Mouse (Mus musculus): ENCODE measurements at regions not wholly inside any gene's neighbourhood (a gene's known extent, or its start where the extent isn't known, plus 50 kb on each side); places are given as distances from the start of the nearest gene placed in this dataset.
A peak's percentile ranks its signal among the peaks of the same experiment; 100 is the strongest.

- peak; percentile 76 for DNase-seq (ENCODE audit: low read depth, low spot score)
These were observed 218.2 kb downstream of the Klf5 start for GRCm38 (mm10) chr14:99516703-99517102.

GRCm38 (mm10) chr14:99520343-99520742, 221.9 kb downstream of the Klf5 start:
- no peak for DNase-seq (ENCODE audit: low read depth, low spot score)

DNA sequence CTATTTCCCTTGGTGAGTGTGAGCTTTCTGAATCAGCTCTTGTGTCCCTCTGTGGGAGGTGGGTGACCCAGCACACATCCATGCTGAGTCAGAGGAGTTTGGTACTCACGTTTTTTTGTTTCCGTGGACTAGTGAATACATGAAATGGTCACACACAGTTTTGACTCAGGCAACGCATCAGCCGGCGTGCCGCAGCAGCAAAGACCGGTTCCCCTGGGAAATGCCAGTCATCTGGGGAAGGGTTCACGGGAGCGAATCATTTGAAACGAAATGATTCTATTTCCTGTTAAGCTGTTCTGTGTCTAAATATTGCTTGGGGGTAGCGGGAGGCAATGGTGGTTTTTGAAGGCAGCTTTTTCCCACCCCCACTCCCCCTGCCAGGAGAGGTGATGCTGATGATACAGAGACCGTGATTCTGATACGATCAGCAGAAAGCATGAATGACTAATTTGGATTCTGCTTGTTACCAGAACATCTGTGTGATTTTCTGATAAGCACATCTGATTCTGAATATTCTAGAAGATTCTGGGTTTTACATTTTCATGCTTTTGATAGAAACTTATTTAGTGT, 223.5 kb downstream of the Klf5 start:
- DNase-seq (ENCODE audit: low read depth, low spot score), result no peak

DNA sequence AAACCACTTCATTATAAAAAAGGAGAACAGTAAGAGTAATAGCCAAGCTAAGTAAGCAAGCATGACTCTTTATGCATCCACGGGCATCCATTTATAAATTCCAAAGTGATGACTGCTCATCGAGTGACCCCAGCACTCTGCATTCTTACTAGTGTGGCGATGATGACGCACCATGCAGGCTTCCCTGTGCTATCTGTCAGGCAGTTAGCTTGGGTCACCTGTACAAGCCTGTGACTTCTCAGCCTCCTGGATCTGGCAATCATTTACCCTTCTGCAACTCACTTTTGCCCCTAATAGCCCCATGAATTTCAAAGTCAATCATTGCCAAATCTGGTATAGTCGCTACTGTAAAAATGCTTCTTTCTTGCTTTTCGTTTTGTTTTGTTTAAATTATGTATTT, 237.3 kb downstream of the Klf5 start:
- no peak for DNase-seq (ENCODE audit: low read depth, low spot score)

DNA sequence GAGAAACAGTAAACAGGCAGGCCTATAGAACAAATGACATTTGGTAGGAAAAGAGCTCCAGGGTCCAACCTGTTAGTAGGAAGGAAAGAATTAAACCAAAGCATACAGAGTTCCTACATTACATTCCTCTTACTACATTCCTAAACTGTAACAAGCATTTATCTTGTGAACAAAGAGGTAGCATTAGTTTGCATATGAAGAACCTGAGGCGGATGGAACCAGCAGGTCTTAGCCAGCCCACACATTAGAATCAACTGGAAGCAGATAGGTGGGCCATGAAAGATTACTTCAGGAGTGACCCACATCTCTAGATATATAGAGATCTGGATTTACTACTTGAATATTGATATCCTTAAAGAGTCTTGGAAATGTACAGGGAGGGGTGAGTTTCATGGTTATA, 238.8 kb downstream of the Klf5 start:
- DNase-seq (ENCODE audit: low read depth, low spot score), result peak; percentile 87

- DNase-seq (ENCODE audit: low read depth, low spot score), result no peak
These were observed 243.2 kb downstream of the Klf5 start for GRCm38 (mm10) chr14:99541716-99542115.

DNA sequence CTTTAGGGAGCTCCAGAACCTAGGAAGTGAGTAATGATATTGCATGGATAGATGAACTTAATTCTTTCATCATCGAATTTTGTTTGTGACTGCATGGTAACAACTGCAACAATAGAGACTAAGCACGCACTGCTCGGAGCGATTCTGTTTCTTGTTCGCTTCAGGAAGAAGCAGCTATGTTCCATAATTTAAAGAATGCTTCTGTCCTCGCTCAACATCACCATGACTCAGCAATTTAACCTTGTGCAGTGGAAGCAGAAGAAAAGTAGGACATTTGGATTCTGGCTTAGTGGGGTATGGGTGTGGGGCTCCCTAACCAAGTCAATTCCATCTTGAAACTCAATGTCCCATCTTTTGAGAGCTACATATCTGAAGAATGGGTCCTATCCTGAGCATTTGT, 249.4 kb downstream of the Klf5 start:
- peak; percentile 40 for DNase-seq (ENCODE audit: low read depth, low spot score)

- DNase-seq (ENCODE audit: low read depth, low spot score), result no peak
These were observed 250.1 kb downstream of the Klf5 start for GRCm38 (mm10) chr14:99548363-99549248.

GRCm38 (mm10) chr14:99564024-99564423, 265.5 kb downstream of the Klf5 start:
- no peak for DNase-seq (ENCODE audit: low read depth, low spot score)

GRCm38 (mm10) chr14:99574146-99574545, 275.7 kb downstream of the Klf5 start:
- no peak for DNase-seq (ENCODE audit: low read depth, low spot score)

DNA sequence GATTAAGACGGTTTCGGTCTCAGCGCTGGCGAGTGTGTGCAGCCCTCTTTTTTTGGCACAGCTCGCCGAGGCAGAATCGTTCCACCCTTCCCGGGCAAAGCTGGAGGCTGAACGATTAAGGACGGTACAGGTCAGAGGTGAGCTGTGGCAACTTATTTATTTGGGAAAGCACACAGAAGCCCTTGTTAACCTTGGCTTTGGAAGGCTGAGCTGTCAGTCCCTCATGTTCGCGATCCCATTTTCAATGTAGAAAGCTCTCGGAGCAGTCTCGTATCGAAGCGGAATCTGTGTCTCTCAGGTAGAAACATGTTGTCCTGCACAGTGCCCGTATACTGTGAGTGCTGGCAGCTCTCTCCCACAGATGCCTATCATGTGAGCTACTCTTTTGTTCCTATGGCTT, 280.2 kb downstream of the Klf5 start:
- peak; percentile 10 for DNase-seq (ENCODE audit: low read depth, low spot score)

GRCm38 (mm10) chr14:99579271-99579759, 280.8 kb downstream of the Klf5 start:
- peak; percentile 11 for DNase-seq (ENCODE audit: low read depth, low spot score)

- DNase-seq (ENCODE audit: low read depth, low spot score), result no peak
These were observed 281.3 kb downstream of the Klf5 start for GRCm38 (mm10) chr14:99579765-99580266.

DNA sequence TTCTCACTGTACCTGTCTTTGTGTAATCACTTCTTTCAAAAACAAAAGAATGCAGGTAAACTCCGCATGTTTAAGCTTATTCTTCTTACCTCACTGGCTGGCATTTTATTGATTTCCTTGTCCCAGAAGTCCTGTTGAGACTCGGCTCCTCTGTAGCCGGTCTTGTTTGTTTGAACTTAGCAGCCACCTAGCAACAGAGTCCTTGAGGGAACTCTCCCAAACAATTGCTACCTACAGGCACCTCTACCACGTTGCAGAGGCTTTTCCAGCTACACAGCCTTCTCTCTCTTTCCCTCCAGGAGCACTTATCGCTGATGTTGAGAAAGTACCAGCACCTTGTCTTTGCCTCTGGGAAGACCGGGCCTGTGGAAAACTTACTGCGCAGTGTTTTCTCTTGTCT, 285.7 kb downstream of the Klf5 start:
- peak; percentile 36 for DNase-seq (ENCODE audit: low read depth, low spot score)

- DNase-seq (ENCODE audit: low read depth, low spot score), result no peak
These were observed 287.5 kb downstream of the Klf5 start for GRCm38 (mm10) chr14:99586029-99586428.

- DNase-seq (ENCODE audit: low read depth, low spot score), result no peak
These were observed 292.5 kb downstream of the Klf5 start for GRCm38 (mm10) chr14:99590854-99591470.

GRCm38 (mm10) chr14:99592922-99593321, 294.4 kb downstream of the Klf5 start:
- DNase-seq (ENCODE audit: low read depth, low spot score), result no peak

GRCm38 (mm10) chr14:99593864-99594263, 295.4 kb downstream of the Klf5 start:
- DNase-seq (ENCODE audit: low read depth, low spot score), result no peak

GRCm38 (mm10) chr14:99601900-99602299, 303.4 kb downstream of the Klf5 start:
- DNase-seq (ENCODE audit: low read depth, low spot score), result no peak

DNA sequence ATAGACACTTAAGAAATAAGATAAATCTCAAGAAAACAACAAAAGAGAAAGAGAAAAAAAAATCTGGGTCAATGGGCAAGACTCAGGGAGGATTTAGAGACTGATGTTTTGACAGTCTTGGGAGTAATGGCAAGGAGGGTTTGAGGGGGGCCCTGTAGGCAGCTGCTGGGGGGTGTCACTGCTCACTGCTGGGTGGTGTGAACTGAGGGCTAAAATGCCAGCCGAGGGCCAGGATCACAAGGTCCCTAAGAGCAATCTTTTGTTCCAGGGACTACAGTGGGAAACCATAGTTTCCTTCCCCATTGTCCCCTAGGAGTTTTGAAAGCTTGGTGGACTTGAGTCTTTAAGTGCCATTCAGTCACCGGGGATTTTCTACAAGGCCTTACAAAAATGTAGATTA, 304.8 kb downstream of the Klf5 start:
- DNase-seq (ENCODE audit: low read depth, low spot score), result no peak

GRCm38 (mm10) chr14:99605351-99606100, 307.0 kb downstream of the Klf5 start:
- no peak for DNase-seq (ENCODE audit: low read depth, low spot score)

DNA sequence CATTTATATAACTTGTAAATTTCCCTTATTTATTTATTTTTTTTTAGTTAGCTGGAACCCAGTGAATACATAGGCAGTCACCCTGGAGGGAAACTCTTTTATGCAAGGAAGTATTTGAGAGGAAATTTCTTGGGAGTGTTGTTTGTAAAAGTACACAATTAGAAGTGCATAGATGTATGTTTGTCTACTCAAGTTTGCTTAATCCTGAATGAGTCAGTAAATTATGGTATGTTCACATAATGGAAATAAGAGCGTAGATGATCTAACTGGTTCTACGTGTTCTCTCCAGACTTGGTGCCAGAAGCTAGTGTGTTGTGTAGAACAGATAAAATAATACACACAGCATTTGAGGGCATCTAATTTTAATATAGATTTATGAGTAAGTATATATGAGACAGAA, 310.5 kb downstream of the Klf5 start:
- DNase-seq (ENCODE audit: low read depth, low spot score), result no peak
